Mouse (Mus musculus): Measurements from ENCODE around the gene Cbx6. TPM values are rescaled to one million over a fixed set of nuclear protein-coding genes. Genes with fewer than 3 reads are reported as not detected.

Gene Cbx6
- total RNA-seq, 2 experiments from 2014 or later, result 105 TPM

Other genes with a start within 250 kb of the Cbx6 start
- gene Dmc1, start 229.6 kb downstream of the Cbx6 start, total RNA-seq (2021), result 1 to 10 TPM; 5.1 to 5.7 TPM
- 1 to 10 TPM; 5.3 to 5.6 TPM for gene Fam227a, start 175.7 kb downstream of the Cbx6 start, total RNA-seq (2021)
- 10 to 100 TPM; 27.4 to 32.6 TPM for gene Cby1, start 175.5 kb downstream of the Cbx6 start, total RNA-seq (2021)
- 100 to 1,000 TPM; 150 to 153 TPM for gene Tomm22, start 163.8 kb downstream of the Cbx6 start, total RNA-seq (2021)
- gene Josd1, start 146.8 kb downstream of the Cbx6 start, total RNA-seq (2021), result 10 to 100 TPM; 29.3 to 33.5 TPM
- 10 to 100 TPM; 32.4 to 37.0 TPM for gene Gtpbp1, start 143.8 kb downstream of the Cbx6 start, total RNA-seq (2021)
- gene Sun2, start 92.2 kb downstream of the Cbx6 start, total RNA-seq (2021), result 10 to 100 TPM; 53.3 to 56.7 TPM
- 10 to 100 TPM; 25.3 to 25.6 TPM for gene Dnal4, start 56.8 kb downstream of the Cbx6 start, total RNA-seq (2021)
- gene Nptxr, start 29.9 kb downstream of the Cbx6 start, total RNA-seq (2021), result 10 to 100 TPM; 17.2 to 17.3 TPM
- gene Npcd, start 451 bp downstream of the Cbx6 start, total RNA-seq (2021), result 1 to 10 TPM; 3.7 to 4.2 TPM
- 10 to 100 TPM; 28.4 to 33.4 TPM for gene Apobec3, start 57.0 kb upstream of the Cbx6 start, total RNA-seq (2021)
- gene Cbx7, start 136.4 kb upstream of the Cbx6 start, total RNA-seq (2021), result 10 to 100 TPM; 15.4 to 18.4 TPM
- gene Pdgfb, start 180.3 kb upstream of the Cbx6 start, total RNA-seq (2021), result 10 to 100 TPM; 31.3 to 35.1 TPM

Data from adrenal gland, postnatal 4 days (tissue).